Mouse (Mus musculus) spleen, adult 12 weeks (tissue): ENCODE data around the gene Cysltr2.

ENCODE experiments used
- DNase-seq: peaks from one replicate; pipeline ENCODE4 v3.0.0; 2022; ENCODE audit warnings: low spot score

Cysltr2 gene

DNA sequence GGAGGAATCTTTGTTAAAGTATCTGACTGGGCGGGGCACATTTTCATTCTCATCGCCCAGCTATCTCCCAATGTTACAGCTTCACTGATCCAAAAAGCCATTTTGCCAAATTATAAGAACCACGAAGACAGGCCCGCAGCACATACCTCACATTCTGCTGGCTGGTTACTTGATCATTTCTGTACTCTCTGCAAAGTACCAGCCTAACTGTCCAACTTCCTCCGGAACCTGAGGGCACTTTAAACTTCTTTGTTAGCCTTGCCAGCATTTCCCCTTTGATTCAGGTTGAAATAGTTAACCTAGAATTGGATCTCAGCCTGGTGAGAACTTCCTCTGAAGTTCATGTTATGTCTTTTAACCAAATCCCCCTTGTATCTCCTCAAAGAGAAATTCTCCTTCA is 63.8 kb downstream of the Cysltr2 start:
- DNase-seq = no peak

DNA sequence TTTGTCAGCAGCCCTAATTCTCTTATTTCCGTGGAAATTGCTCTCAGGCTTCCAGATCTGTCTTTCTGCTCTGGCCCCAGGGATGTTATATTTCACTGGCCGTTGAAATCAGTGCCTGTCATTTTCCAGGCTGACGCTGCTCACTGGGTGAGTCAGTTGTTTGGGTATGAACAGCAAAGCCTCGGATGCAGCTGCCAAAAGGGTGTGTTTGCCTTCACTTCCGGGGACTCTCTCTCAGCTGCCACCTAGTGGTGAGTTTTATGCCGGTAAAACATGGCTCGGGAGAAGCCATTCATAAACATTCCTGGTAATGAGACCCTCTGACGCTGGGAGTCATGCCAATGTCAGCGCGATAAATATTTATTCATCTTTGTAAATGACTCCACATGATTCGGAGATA is 65.5 kb downstream of the Cysltr2 start:
- no peak for DNase-seq

GRCm38 (mm10) chr14:72982981-72983436 is 65.9 kb downstream of the Cysltr2 start:
- no peak for DNase-seq

GRCm38 (mm10) chr14:72980761-72981160 is 68.2 kb downstream of the Cysltr2 start:
- DNase-seq = no peak

- no peak for DNase-seq
Observed at GRCm38 (mm10) chr14:72980106-72980505, 68.8 kb downstream of the Cysltr2 start.

DNA sequence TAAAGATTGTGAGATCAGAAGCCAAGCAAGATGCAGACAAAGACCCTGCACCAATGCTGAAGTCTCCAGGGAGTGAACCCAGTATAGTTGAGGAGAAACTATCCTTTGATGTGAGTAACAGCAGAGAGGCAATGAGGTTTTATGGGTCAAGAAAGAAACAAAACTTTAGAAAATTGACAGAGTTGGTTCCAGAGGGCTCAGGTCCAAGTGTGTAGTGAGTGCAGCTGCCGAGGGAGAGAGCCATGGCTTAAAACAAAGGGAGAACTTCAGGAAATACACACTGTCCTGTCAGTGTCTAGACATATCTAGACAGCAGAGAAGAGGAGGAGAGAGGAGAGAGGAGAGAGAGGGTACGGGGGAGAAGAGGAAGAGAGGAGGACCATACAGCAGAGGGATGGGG is 72.8 kb downstream of the Cysltr2 start:
- DNase-seq = no peak
